Mouse (Mus musculus): ENCODE results near the gene L3mbtl3. TPM values are rescaled to one million over a fixed set of nuclear protein-coding genes. Genes with fewer than 3 reads are reported as not detected.

L3mbtl3 gene
- polyA plus RNA-seq, 1 experiment from 2014 or later: 19.0 TPM

Other genes with a start within 250 kb of the L3mbtl3 start
- 0.37 TPM in 1 of 2 replicates, not detected in the other for gene Samd3, start 146.3 kb downstream of the L3mbtl3 start, polyA plus RNA-seq (2014; fragmentation: Nextera tagmentation; extraction: Ambion mirVana)